Mouse (Mus musculus): ENCODE data around the gene Nuak2. TPM values are rescaled to one million over a fixed set of nuclear protein-coding genes. Genes with fewer than 3 reads are reported as not detected.

Nuak2 gene
- polyA plus RNA-seq, 1 experiment from 2014 or later, result 17.6 TPM

- ATAC-seq (ENCODE audit: low FRiP score), result no peak
- peaks cover 36% of the 10 kb centered on the region for H3K36me3 ChIP-seq
- H3K9me3 ChIP-seq, result no peaks in the 10 kb centered on the region
- 86% methylated on average over 7 of the region's 7 CpGs for WGBS
- H3K27ac ChIP-seq, result no peak overlapping the region
- peaks cover 32% of the 10 kb centered on the region for H3K4me1 ChIP-seq (replicated peaks)
- H3K27me3 ChIP-seq, result no peaks in the 10 kb centered on the region
- no peak overlapping the region; the same call in 1 of the 2 replicates for H3K4me3 ChIP-seq
- H3K4me2 ChIP-seq, result no peak overlapping the region
- H3K9ac ChIP-seq, result no peak overlapping the region
Observed at GRCm38 (mm10) chr1:132364896-132365557, 49.1 kb downstream of the Nuak2 start.

DNA sequence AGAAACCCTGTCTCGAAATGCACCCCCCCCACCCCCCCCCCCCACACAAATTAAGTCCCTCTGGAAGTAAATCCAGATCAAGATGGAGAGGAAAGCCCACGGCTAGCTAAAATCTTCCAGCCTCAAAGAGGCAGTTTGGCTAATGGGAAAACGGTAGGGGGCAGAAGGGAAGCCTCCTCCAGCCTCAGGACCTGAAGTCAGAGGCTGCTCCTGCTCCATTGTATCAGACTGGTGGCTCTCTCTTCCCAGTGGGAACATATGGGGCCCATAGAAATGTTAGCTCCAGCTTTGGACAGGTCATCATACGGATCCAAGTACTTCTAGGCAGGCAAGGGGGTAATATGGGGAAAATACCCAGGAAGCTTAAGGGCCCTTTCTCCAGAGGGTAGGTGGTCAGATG lies 49.7 kb downstream of the Nuak2 start:
- no peaks in the 10 kb centered on the region for H3K27me3 ChIP-seq
- no peak overlapping the region for H3K27ac ChIP-seq
- WGBS, result 66% methylated on average over 4 of the region's 4 CpGs
- H3K9ac ChIP-seq, result no peak overlapping the region
- no peak overlapping the region for H3K4me3 ChIP-seq
- no peak for ATAC-seq (ENCODE audit: low FRiP score)
- peaks cover 37% of the 10 kb centered on the region for H3K4me1 ChIP-seq (replicated peaks)
- peaks cover 33% of the 10 kb centered on the region for H3K36me3 ChIP-seq
- no peak overlapping the region for H3K4me2 ChIP-seq
- no peaks in the 10 kb centered on the region for H3K9me3 ChIP-seq

- no peaks in the 10 kb centered on the region for H3K27me3 ChIP-seq
- ATAC-seq (ENCODE audit: low FRiP score), result no peak
- H3K27ac ChIP-seq, result no peak overlapping the region
- no peaks in the 10 kb centered on the region for H3K9me3 ChIP-seq
- peaks cover 27% of the 10 kb centered on the region for H3K36me3 ChIP-seq
- H3K4me3 ChIP-seq, result no peak overlapping the region
- whole genome bisulfite sequencing, result 53% methylated on average over 8 of the region's 8 CpGs
- H3K4me2 ChIP-seq, result no peak overlapping the region
- peaks cover 43% of the 10 kb centered on the region for H3K4me1 ChIP-seq (replicated peaks)
- H3K9ac ChIP-seq, result peak overlapping the region; percentile 53; the same call in 1 of the 2 replicates
Observed at GRCm38 (mm10) chr1:132366235-132366634, 50.3 kb downstream of the Nuak2 start.

DNA sequence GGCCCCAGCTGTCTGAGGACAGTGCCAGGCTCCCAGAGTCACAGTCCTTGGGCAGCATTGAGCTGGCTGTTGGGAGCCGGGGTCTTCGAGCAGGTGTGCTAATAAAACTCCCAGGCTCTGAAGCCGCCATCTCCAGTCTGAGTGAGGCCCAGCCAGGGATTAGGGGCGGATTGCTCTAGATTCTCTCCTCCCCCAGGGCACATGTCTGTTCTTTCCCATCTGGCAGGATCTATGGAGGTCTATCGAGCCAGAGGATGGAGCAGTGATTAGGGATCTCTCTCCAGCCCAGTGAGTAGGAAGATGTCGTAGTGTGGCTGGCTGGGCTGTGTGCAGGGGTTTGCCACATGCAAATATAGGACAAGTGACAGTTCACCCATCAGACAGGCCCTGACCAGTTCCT lies 51.0 kb downstream of the Nuak2 start:
- Histone ChIP-seq H3K4me2 (no peak overlapping the region), H3K4me3 (no peak overlapping the region), H3K9ac (peak overlapping the region; percentile 53), H3K4me1 (replicated peaks) (peaks cover 50% of the 10 kb centered on the region), H3K27me3 (no peaks in the 10 kb centered on the region), H3K36me3 (peaks cover 21% of the 10 kb centered on the region), H3K9me3 (no peaks in the 10 kb centered on the region), H3K27ac (peak overlapping the region; percentile 40)
- ATAC-seq (ENCODE audit: low FRiP score), result no peak
- 72% methylated on average over 6 of the region's 6 CpGs for WGBS

- peaks cover 17% of the 10 kb centered on the region for H3K36me3 ChIP-seq
- 35% methylated on average over 7 of the region's 7 CpGs for WGBS
- peaks cover 59% of the 10 kb centered on the region for H3K4me1 ChIP-seq (replicated peaks)
- no peaks in the 10 kb centered on the region for H3K9me3 ChIP-seq
- no peaks in the 10 kb centered on the region for H3K27me3 ChIP-seq
- H3K4me3 ChIP-seq, result no peak overlapping the region
- 0 out of 2 replicates have a peak overlapping the region, but pooled peaks have one; percentile 40 for H3K27ac ChIP-seq
- peak; percentile 68 for ATAC-seq (ENCODE audit: low FRiP score)
- H3K9ac ChIP-seq, result no peak overlapping the region
- no peak overlapping the region for H3K4me2 ChIP-seq
Observed at GRCm38 (mm10) chr1:132367692-132368506, 52.0 kb downstream of the Nuak2 start.

DNA sequence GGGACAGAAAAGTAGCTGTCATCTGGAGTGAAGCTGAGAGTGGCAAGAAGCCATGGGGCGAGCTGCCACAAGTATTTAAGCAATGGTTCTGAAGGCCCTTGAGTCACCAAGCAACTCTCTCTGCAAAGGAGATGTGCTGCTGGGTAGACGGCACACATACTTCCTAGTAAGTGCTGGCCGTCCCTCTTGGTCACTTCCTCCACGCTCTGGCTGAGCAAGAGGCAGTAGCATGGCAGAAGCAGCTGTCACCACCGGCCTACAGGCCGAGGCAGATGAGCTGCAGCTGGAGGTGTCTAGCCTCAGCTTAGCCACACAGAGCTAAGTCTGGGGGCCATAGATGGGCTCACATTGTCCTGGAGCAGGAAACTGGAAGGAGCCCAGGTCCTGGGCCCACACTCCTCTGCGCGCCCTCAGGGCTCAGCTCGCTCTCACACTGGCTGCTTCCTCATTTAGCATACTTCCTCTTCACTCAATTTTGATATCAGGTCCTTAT lies 54.8 kb downstream of the Nuak2 start:
- Histone ChIP-seq H3K27ac (peak overlapping the region; percentile 55; the same call in 1 of the 2 replicates), H3K4me2 (no peak overlapping the region), H3K9ac (no peak overlapping the region), H3K4me1 (replicated peaks) (peaks cover 78% of the 10 kb centered on the region), H3K27me3 (no peaks in the 10 kb centered on the region), H3K36me3 (peaks cover 9% of the 10 kb centered on the region; the same call in 1 of the 2 replicates), H3K4me3 (no peak overlapping the region), H3K9me3 (no peaks in the 10 kb centered on the region)
- WGBS, result 79% methylated on average over 9 of the region's 9 CpGs
- ATAC-seq (ENCODE audit: low FRiP score), result no peak

GRCm38 (mm10) chr1:132371298-132372081 lies 55.6 kb downstream of the Nuak2 start:
- Histone ChIP-seq H3K9me3 (no peaks in the 10 kb centered on the region), H3K4me2 (no peak overlapping the region), H3K36me3 (peaks cover 9% of the 10 kb centered on the region; the same call in 1 of the 2 replicates), H3K4me1 (replicated peaks) (peaks cover 76% of the 10 kb centered on the region), H3K27me3 (no peaks in the 10 kb centered on the region), H3K9ac (peak overlapping the region; percentile 31; the same call in 1 of the 2 replicates), H3K27ac (peak overlapping the region; percentile 77), H3K4me3 (no peak overlapping the region)
- no peak for ATAC-seq (ENCODE audit: low FRiP score)
- 36% methylated on average over 8 of the region's 8 CpGs for WGBS

DNA sequence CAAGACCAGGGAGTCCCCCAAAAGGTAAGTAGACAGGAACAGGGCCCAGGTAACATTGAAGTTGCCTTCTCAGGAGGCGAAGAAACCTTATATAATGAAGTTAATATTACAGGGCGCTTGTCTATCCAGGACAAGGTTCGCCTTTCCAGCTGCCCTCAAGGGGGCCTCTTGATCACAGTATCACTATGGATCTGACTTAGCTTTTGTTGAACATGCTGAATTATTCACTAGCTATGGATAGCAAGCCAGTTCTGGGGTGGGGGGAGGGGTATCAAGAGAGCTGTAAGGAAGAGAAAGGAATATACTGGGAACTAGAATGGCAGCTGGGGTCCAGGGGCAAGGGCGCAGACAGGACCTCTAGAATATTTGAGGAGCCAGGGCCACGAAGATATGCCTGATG lies 56.4 kb downstream of the Nuak2 start:
- WGBS, result 58% methylated on average over 5 of the region's 5 CpGs
- Histone ChIP-seq H3K36me3 (peaks cover 9% of the 10 kb centered on the region; the same call in 1 of the 2 replicates), H3K27ac (peak overlapping the region; percentile 79), H3K9me3 (no peaks in the 10 kb centered on the region), H3K9ac (peak overlapping the region; percentile 51), H3K4me1 (replicated peaks) (peaks cover 75% of the 10 kb centered on the region), H3K27me3 (no peaks in the 10 kb centered on the region), H3K4me3 (no peak overlapping the region), H3K4me2 (0 out of 2 replicates have a peak overlapping the region, but pooled peaks have one; percentile 4)
- no peak for ATAC-seq (ENCODE audit: low FRiP score)

DNA sequence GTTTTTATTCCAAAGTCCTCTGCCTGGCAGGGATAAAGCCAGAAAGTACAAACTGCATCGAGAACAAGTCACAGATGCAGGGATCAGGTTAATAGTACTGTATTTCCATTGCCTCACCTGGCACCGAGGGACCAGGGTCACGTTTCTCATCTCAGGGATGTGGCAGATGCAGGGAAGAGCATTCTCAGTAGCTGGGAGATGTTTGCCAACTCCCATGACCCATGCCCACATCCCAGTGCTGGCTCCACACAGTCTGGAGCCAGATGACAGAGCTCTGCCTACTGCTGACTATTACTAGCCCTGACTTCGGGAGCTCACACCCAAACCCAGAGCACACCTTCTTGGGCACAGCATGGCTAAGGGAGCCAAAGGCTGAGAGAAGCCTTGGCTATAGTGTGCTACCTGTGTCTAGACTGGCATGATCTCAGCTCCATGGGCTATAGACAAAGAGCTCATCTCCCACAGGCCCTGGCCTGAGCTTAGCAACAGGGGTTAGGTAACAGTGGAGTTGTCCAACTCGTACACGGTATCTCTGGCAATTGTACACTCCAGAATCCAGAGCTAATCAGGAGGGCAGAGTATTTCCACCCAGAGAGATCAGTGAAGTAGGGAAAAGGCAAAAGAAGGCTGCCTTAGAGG lies 57.1 kb downstream of the Nuak2 start:
- Histone ChIP-seq H3K4me3 (no peak overlapping the region), H3K9ac (peak overlapping the region; percentile 51), H3K27me3 (no peaks in the 10 kb centered on the region), H3K27ac (peak overlapping the region; percentile 79), H3K36me3 (peaks cover 14% of the 10 kb centered on the region; the same call in 1 of the 2 replicates), H3K9me3 (no peaks in the 10 kb centered on the region), H3K4me2 (no peak overlapping the region), H3K4me1 (replicated peaks) (peaks cover 72% of the 10 kb centered on the region)
- 79% methylated on average over 6 of the region's 6 CpGs for WGBS
- ATAC-seq (ENCODE audit: low FRiP score), result no peak

DNA sequence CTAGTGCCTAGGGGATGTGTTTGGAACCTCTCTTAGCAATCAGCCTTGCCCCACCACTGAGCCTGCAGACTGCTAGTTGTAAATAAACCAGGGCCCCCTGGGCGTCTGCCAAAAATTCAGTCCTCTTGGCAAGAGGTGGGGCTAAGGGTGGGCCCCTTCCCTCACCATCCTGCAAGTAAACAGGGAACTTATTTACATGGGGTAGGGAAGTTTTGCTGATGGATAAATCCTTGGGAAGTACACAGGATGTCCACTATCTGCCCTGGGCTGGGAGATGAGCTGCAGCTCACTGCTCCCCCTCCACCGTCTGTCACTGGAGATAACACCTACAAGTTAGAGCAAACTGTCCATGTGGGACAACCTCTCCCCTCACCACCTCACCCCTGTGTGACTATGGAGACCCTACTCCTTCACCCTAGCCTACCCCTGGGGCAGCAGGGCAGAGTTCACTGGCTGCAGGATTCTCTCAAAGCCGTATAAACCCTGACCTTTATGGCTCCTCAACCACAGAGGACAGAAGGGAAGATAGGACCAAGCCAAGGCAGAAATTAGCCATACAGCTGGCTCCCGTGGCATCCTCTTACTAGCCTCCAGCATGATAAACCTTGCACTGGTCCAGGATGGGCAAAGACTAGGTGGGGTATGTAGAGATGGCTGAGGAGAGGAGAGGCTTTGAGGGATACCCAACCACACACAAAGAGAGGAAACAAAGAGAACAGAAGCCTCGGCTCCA lies 58.4 kb downstream of the Nuak2 start:
- Histone ChIP-seq H3K9me3 (no peaks in the 10 kb centered on the region), H3K4me3 (no peak overlapping the region), H3K27me3 (no peaks in the 10 kb centered on the region), H3K9ac (0 out of 2 replicates have a peak overlapping the region, but pooled peaks have one; percentile 6), H3K27ac (peak overlapping the region; percentile 71), H3K4me2 (no peak overlapping the region), H3K36me3 (peaks cover 24% of the 10 kb centered on the region), H3K4me1 (replicated peaks) (peaks cover 73% of the 10 kb centered on the region)
- WGBS, result 44% methylated on average over 5 of the region's 5 CpGs
- ATAC-seq (ENCODE audit: low FRiP score), result peak; percentile 25

DNA sequence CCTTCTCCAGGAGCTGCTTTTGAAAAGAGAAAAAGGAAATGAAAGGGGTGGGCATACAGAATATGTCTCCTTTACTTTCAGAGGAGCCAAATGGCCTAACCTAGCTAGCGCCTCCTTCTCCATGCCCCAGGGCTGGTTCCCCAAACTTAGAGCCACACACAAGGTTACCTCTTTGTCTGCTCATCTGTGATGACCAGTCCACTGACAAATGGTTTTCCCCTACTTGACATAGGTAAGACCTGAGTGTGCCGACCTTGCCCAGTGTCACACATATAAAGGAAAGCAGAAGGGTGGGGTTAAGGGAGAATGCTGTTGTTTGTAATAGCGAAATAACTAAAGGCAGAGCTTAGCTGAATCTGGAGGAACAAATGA lies 58.9 kb downstream of the Nuak2 start:
- H3K9ac ChIP-seq, result peak overlapping the region; percentile 14; the same call in 1 of the 2 replicates
- H3K4me2 ChIP-seq, result no peak overlapping the region
- no peaks in the 10 kb centered on the region for H3K27me3 ChIP-seq
- H3K9me3 ChIP-seq, result no peaks in the 10 kb centered on the region
- peaks cover 74% of the 10 kb centered on the region for H3K4me1 ChIP-seq (replicated peaks)
- ATAC-seq (ENCODE audit: low FRiP score), result no peak
- WGBS, result 77% methylated on average over 3 of the region's 3 CpGs
- H3K27ac ChIP-seq, result peak overlapping the region; percentile 71
- peaks cover 26% of the 10 kb centered on the region for H3K36me3 ChIP-seq
- H3K4me3 ChIP-seq, result no peak overlapping the region

Data from hindbrain, embryonic 13.5 days (tissue).